Mouse (Mus musculus): ENCODE results near the gene Iqch. TPM values are rescaled to one million over a fixed set of nuclear protein-coding genes. Genes with fewer than 3 reads are reported as not detected.

Gene Iqch
- total RNA-seq, 2 experiments from 2014 or later, result not detected

DNA sequence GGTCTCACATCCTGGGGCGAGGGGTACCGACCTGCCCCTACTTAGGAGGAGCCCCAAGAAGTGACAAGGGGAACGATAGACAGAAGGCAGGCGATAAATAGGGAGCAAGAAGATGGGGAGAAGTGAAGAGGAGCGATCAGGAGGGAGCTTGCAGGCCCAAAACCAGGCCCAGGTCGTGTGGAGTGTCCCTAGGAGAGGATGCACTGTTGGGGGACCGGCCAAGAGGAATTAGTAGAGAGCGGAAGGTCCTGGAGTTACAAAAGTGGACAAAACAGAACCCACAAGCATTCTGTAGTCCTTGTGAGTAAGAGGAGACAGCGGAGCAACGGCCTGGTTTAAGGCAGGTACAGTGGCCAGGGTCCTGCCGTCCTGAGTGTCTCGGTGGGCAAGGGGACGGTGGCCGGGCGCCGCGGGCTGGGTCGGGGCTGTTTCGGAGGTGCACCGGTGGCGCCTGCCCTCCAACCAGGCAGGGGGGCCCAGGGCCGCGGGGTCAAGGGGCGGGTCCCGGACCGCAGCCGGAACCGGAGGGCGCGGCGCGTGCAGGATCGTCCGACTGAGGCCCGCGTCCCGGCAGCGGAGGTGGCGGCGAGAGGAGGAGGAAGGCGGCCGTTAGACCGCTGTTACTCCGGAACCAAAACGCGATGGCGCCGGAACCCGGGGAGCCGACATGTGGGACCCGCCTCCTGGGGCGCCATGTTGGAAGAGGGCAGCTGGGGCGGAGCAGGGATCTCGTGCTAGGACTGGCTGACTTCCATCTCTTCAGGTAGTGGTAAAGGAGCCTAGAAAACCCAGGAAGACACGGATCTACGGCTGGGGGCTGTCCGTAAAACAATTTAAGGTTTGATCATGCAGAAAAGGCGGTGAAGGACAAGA lies 224.8 kb downstream of the Iqch start, which contains the start of gene Map2k5:
Gene Map2k5, minus strand, starts transcription at position 633 of the 873 bp plus-strand sequence.
- DNase-seq (ENCODE audit: low spot score), result peak; percentile 92

GRCm38 (mm10) chr9:63373315-63373714 lies 229.0 kb downstream of the Iqch start:
- peak; percentile 24 for DNase-seq (ENCODE audit: low spot score)

GRCm38 (mm10) chr9:63372541-63372940 lies 229.8 kb downstream of the Iqch start:
- DNase-seq (ENCODE audit: low spot score), result no peak

Other genes with a start within 250 kb of the Iqch start
- 10 to 100 TPM; 14.1 to 15.5 TPM for gene Map2k5, start 224.6 kb downstream of the Iqch start, total RNA-seq (2021)
- 10 to 100 TPM; 23.1 to 24.2 TPM for gene 2300009A05Rik, start 203.2 kb downstream of the Iqch start, total RNA-seq (2021)
- 10 to 100 TPM; 12.1 to 14.2 TPM for gene Aagab, start 167 bp upstream of the Iqch start, total RNA-seq (2021)
- 10 to 100 TPM; 56.8 to 76.4 TPM for gene Smad3, start 155.5 kb upstream of the Iqch start, total RNA-seq (2021)